Mouse (Mus musculus): Measurements from ENCODE around the gene Chst1. TPM values are rescaled to one million over a fixed set of nuclear protein-coding genes. Genes with fewer than 3 reads are reported as not detected.

The Chst1 gene
- 108 and 121 TPM in 2 replicates for polyA plus RNA-seq (2012; rRNA removed; ENCODE audit: low replicate concordance)

DNA sequence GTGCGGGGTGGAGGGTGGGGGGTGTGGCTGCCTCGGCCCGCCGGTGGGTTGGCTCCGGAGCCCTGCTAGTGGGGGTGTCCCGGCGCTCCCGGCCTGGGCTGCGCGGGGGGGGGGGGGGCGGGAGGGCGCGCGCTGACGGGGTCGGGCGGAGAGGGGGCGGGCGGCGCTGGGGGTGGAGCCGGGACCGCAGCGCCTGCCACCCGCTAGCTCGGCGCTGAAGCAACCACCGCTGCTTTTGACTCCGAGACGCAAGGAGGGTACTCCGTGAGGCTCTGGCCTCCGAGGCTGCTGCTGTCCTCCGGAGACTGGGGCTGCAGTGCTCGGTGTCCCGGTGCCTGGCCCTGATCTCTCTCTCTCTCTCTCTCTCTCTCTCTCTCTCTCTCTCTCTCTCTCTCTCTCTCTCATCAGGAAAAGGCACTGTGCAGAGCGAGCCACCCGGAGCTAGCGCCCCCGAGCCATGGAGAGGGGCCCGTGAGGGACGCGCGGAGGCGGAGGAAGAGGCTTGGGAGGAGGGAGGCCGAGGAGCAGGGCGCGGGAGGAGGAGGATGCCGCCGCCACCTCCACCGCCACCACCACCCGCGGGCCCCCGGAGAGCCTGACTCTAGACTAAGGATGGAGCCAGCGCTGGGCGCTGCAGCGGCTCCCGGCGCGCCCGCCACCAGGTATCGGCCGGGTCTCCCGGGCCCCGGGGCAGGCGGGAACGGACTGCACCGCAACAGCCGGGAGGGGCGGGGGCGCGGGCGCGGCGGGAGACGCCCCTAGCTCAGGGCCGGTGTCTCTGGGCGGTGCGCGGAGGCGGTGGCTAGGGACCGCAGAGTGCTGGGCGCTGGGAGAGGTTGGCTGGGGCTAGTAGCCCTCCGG, at the start of gene Chst1:
Gene Chst1 (plus strand): TSS at position 221 of the 861 bp plus-strand sequence.

Other genes with a start within 250 kb of the Chst1 start
- 162 and 186 TPM in 2 replicates for gene Pex16, start 225.0 kb upstream of the Chst1 start, polyA plus RNA-seq (2012; rRNA removed; ENCODE audit: low replicate concordance)
- 16.2 and 21.5 TPM in 2 replicates for gene Large2, start 224.8 kb upstream of the Chst1 start, polyA plus RNA-seq (2012; rRNA removed; ENCODE audit: low replicate concordance)
- 10.7 and 12.1 TPM in 2 replicates for gene 1700029I15Rik, start 217.2 kb upstream of the Chst1 start, polyA plus RNA-seq (2012; rRNA removed; ENCODE audit: low replicate concordance)
- gene Mapk8ip1, start 198.4 kb upstream of the Chst1 start, polyA plus RNA-seq (2012; rRNA removed; ENCODE audit: low replicate concordance) = 31.3 and 54.1 TPM in 2 replicates
- 30.3 and 36.4 TPM in 2 replicates for gene Cry2, start 165.7 kb upstream of the Chst1 start, polyA plus RNA-seq (2012; rRNA removed; ENCODE audit: low replicate concordance)
- gene Slc35c1, start 139.2 kb upstream of the Chst1 start, polyA plus RNA-seq (2012; rRNA removed; ENCODE audit: low replicate concordance) = 60.0 and 64.3 TPM in 2 replicates